Mouse (Mus musculus) hindbrain, embryonic 15.5 days (tissue): ENCODE data around the gene Fem1a. TPM values are rescaled to one million over a fixed set of nuclear protein-coding genes. Genes with fewer than 3 reads are reported as not detected.

Source experiments
- microRNA counts: library from miRNA; unstranded; fragments of <30 nt; microRNA quantifications from one replicate; lab custom pipeline; 2016
- microRNA-seq: library from miRNA; unstranded; fragments of <30 nt; microRNA quantifications from one replicate; pipeline ENCODE4, GENCODE M21; 2016
- polyA plus RNA-seq: library from polyadenylated mRNA; unstranded; fragments of >200 nt; fragmentation: Nextera tagmentation; extraction: Ambion mirVana; gene quantifications from 2 replicates; pipeline ENCODE4 v1.2.1, GENCODE M21; 2015

Gene Fem1a
- polyA plus RNA-seq, 1 experiment from 2014 or later = 18.8 TPM

MicroRNAs encoded within 50 kb of the gene (microRNA counts, 519-probe panel; counts per million panel counts)
- microRNA mmu-miR-7b (lab: Ali Mortazavi, UCI) = 2,630 counts per million, percentile 46 among the panel's probes with 10 or more counts

Small RNAs within 50 kb of the gene (microRNA-seq; reads per million reads assigned to microRNA genes)
- 1,333 reads per million, percentile 79 among the genes with 10 or more reads in this experiment for gene Mir7b

Other genes with a start within 250 kb of the Fem1a start
- 108 and 111 TPM in 2 replicates for gene Sh3gl1, start 220.2 kb upstream of the Fem1a start, polyA plus RNA-seq
- gene Chaf1a, start 216.4 kb upstream of the Fem1a start, polyA plus RNA-seq = 7.6 and 7.8 TPM in 2 replicates
- 76.1 and 77.1 TPM in 2 replicates for gene Ubxn6, start 181.8 kb upstream of the Fem1a start, polyA plus RNA-seq
- 141 and 145 TPM in 2 replicates for gene Hdgfl2, start 177.2 kb upstream of the Fem1a start, polyA plus RNA-seq
- 0.08 and 0.21 TPM in 2 replicates for gene Plin4, start 147.0 kb upstream of the Fem1a start, polyA plus RNA-seq
- 1.7 and 2.5 TPM in 2 replicates for gene Plin5, start 139.2 kb upstream of the Fem1a start, polyA plus RNA-seq
- 0.33 and 0.62 TPM in 2 replicates for gene Lrg1, start 134.8 kb upstream of the Fem1a start, polyA plus RNA-seq
- gene Sema6b, start 116.5 kb upstream of the Fem1a start, polyA plus RNA-seq = 17.4 and 19.2 TPM in 2 replicates
- 9.5 and 10.7 TPM in 2 replicates for gene Tnfaip8l1, start 94.3 kb upstream of the Fem1a start, polyA plus RNA-seq
- gene Mydgf, start 72.9 kb upstream of the Fem1a start, polyA plus RNA-seq = 76.2 and 78.6 TPM in 2 replicates
- 25.6 and 28.8 TPM in 2 replicates for gene Dpp9, start 37.9 kb upstream of the Fem1a start, polyA plus RNA-seq
- gene Ticam1, start 20.0 kb downstream of the Fem1a start, polyA plus RNA-seq = 1.3 and 1.8 TPM in 2 replicates
- gene Plin3, start 36.1 kb downstream of the Fem1a start, polyA plus RNA-seq = 16.6 and 17.5 TPM in 2 replicates
- not detected in 2 replicates for gene Arrdc5, start 43.5 kb downstream of the Fem1a start, polyA plus RNA-seq
- gene Uhrf1, start 46.5 kb downstream of the Fem1a start, polyA plus RNA-seq = 29.7 and 31.9 TPM in 2 replicates
- 71.5 and 73.7 TPM in 2 replicates for gene Kdm4b, start 69.3 kb downstream of the Fem1a start, polyA plus RNA-seq
- gene Ptprs, start 219.7 kb downstream of the Fem1a start, polyA plus RNA-seq = 277 and 302 TPM in 2 replicates